Mouse (Mus musculus) liver, postnatal 0 days (tissue): ENCODE measurements around the gene Tmem165. TPM values are rescaled to one million over a fixed set of nuclear protein-coding genes. Genes with fewer than 3 reads are reported as not detected.

Experiments used
- ATAC-seq: fragments of 200-750 bp; cut with Nextera tagmentation; 2 replicates; pipeline ENCODE4 v1.8.0; 2017; ENCODE audit warnings: mild to moderate bottlenecking, moderate library complexity
- DNase-seq: peaks from one replicate; pipeline ENCODE4 v3.0.0-alpha.2; 2016
- H3K27ac ChIP-seq: fragments of 300-500 bp; sonication (generic); 2 replicates; pipeline ENCODE4 v1.5.1; 2014; ENCODE audit warnings: antibody characterized with exemption, moderate library complexity, mild to moderate bottlenecking, low read depth
- H3K27me3 ChIP-seq: fragments of 300-500 bp; sonication (generic); 2 replicates; pipeline ENCODE4 v1.6.1; 2014; ENCODE audit warnings: low read length, control low read depth, mixed read lengths; ENCODE audit not compliant: insufficient read depth
- H3K36me3 ChIP-seq: fragments of 300-500 bp; sonication (generic); replicated peaks from 2 replicates; pipeline ENCODE4 v1.6.1; 2014; ENCODE audit warnings: mild to moderate bottlenecking, control low read depth, low read length, moderate library complexity, mixed read lengths; ENCODE audit not compliant: insufficient read depth
- H3K4me1 ChIP-seq: fragments of 300-500 bp; sonication (generic); 2 replicates; pipeline ENCODE4 v1.6.1; 2014; ENCODE audit warnings: antibody characterized with exemption, mild to moderate bottlenecking, control low read depth; ENCODE audit not compliant: insufficient read depth
- H3K4me2 ChIP-seq: fragments of 300-500 bp; sonication (generic); 2 replicates; pipeline ENCODE4 v1.6.1; 2014; ENCODE audit warnings: low read depth, mild to moderate bottlenecking, low read length, moderate library complexity, mixed read lengths
- H3K4me3 ChIP-seq: fragments of 300-500 bp; sonication (generic); 2 replicates; pipeline ENCODE4 v1.5.1; 2014; ENCODE audit warnings: low read depth, low read length
- H3K9ac ChIP-seq: fragments of 300-500 bp; sonication (generic); replicated peaks from 2 replicates; pipeline ENCODE4 v1.6.1; 2014; ENCODE audit warnings: mild to moderate bottlenecking, moderate library complexity
- H3K9me3 ChIP-seq: fragments of 300-500 bp; sonication (generic); 2 replicates; pipeline ENCODE4 v1.6.1; 2016; ENCODE audit warnings: mild to moderate bottlenecking, control low read depth, low read length, mixed read lengths
- CTCF ChIP-seq: sonication (generic); IDR thresholded peaks from 2 replicates; pipeline ENCODE4 v1.5.1; 2016; ENCODE audit warnings: antibody characterized with exemption, low read depth
- EP300 ChIP-seq: IDR thresholded peaks from 2 replicates; pipeline ENCODE4 v1.6.1; 2016; ENCODE audit warnings: antibody characterized with exemption, low read depth, mild to moderate bottlenecking
- WGBS: fragments of 180-500 bp; shearing (Covaris S2); extraction: QIAGEN DNeasy Blood & Tissue Kit; methylation state at CpG from one replicate; pipeline ENCODE4 v1.1.7; 2014; ENCODE audit not compliant: insufficient replicate concordance; 5-methylcytosine and 5-hydroxymethylcytosine counted together
- polyA plus RNA-seq: library from polyadenylated mRNA; unstranded; fragments of >200 nt; fragmentation: Nextera tagmentation; extraction: Ambion mirVana; gene quantifications from 2 replicates; pipeline ENCODE4 v1.2.1, GENCODE M21; 2015

Tmem165 gene
- polyA plus RNA-seq, 1 experiment from 2014 or later, result 20.9 TPM

DNA sequence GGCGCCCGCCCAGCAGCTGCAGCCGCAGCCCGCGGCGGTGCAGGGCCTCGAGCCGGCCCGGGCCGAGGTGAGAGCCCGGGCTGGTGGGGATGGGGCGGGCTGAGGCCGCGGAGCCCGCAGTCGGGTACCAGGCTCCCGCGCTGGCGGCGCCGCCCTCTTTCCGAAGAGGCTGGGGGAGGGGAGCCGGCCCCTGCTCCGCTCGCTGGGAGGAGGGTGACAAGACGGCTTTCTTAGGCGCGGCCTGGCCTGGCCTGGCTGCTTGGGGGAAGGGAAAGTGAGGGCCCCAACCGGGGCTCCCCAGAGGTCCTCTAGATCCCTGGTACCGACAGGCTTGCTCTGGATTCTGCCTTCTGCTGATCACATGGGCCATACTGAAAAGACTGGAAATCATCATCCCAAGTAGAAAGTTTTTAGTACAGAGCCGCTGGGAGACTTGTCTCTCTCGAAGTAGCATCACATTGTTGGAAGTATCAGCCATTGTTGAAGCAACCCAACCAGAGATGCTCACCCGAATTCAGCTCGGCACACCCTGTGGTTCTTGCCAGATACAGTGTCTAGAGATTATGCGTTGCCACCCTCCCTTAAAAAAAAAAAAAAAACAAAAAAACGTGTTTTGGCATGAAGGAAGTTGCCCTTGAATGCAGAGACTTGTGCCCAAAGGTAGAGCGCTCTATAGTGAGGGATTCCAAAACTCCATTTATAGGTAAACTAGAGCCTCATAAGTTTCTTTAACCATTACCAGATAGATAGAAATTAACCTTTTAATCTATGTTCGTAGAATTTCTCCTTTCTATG lies 803 bp downstream of the Tmem165 start:
- TF ChIP-seq CTCF (no peak), EP300 (no peak)
- peak; percentile 79 for DNase-seq
- Histone ChIP-seq H3K4me2 (peak overlapping the region; percentile 95), H3K9me3 (no peaks in the 10 kb centered on the region), H3K4me3 (peak overlapping the region; percentile 91), H3K4me1 (peaks cover 34% of the 10 kb centered on the region), H3K9ac (peak overlapping the region; percentile 88), H3K36me3 (0 out of 2 replicates have a peak, but pooled peaks cover 3% of the 10 kb centered on the region), H3K27ac (peak overlapping the region; percentile 94), H3K27me3 (no peaks in the 10 kb centered on the region)
- 5% methylated on average over 31 of the region's 38 CpGs for WGBS
- ATAC-seq, result peak; percentile 80

DNA sequence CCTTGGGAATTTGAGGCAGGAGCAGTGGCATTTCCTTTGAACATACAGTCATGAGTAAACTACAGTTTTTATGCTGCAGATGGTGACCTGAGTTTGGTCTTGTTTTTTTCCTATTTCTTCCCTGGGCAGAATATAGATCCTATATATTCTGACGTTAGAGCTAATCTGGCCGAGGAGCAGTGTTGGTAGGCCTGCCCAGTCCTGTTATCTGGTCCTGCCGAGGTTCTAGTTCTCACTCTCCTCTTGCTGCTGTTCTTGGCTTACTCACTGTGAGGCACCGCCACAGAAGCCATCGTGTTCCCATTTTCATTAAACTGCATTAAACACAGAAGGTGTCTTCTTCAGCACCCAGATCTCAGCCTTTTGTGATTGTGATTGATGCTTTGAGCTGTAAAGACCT lies 4.2 kb downstream of the Tmem165 start:
- DNase-seq (no peak), ATAC-seq (no peak)
- Histone ChIP-seq H3K4me1 (peaks cover 37% of the 10 kb centered on the region), H3K9me3 (no peaks in the 10 kb centered on the region), H3K36me3 (peaks cover 3% of the 10 kb centered on the region; the same call in 1 of the 2 replicates), H3K9ac (no peak overlapping the region), H3K27me3 (no peaks in the 10 kb centered on the region), H3K4me2 (no peak overlapping the region), H3K4me3 (no peak overlapping the region), H3K27ac (no peak overlapping the region)
- 52% methylated on average over 5 of the region's 5 CpGs for WGBS
- TF ChIP-seq EP300, result no peak
- no peak for TF ChIP-seq CTCF

DNA sequence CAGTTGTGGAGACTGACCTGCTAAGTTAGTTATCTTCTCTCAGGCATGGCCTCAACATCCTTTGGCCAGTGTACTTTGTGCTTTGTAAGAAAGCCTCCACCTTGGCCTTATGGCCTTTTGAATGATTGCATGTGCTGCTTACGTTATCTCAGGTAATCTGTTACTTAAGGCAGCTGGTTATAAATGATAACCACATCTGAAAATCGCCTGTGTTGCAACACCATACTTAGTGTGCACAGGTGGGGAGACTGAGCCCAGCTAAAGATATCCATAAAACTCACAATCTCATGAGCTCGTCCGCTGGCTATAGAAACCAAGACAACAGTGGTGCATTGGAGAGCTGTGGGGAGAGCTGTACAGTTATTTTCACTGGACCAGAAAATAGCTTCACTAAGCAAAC lies 6.9 kb downstream of the Tmem165 start:
- no peak for ATAC-seq
- H3K9ac ChIP-seq, result no peak overlapping the region
- no peaks in the 10 kb centered on the region for H3K27me3 ChIP-seq
- TF ChIP-seq CTCF (no peak), EP300 (no peak)
- DNase-seq, result no peak
- H3K9me3 ChIP-seq, result no peaks in the 10 kb centered on the region
- no peak overlapping the region for H3K27ac ChIP-seq
- H3K4me3 ChIP-seq, result no peak overlapping the region
- H3K4me2 ChIP-seq, result no peak overlapping the region
- WGBS, result 72% methylated on average over 4 of the region's 4 CpGs
- peaks cover 23% of the 10 kb centered on the region for H3K4me1 ChIP-seq
- H3K36me3 ChIP-seq, result peaks cover 9% of the 10 kb centered on the region

DNA sequence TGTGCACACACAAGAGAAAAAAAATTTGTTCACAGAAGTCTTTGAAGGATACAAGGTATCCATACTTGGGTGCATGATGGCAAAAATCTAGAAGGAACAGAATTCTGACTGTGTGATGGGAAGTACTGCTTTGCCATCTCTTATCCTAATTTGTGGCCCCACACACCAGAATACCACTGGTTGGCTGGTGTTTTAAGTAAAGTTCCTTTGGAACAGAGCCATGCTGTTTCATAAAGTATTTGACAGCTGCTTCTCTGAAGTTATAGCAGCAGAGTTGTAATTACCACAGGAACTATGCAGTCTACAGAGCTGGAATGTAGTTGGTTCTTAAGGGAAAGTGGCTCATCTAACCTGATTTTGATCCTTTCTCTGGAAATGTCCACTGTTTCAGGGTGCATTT lies 9.4 kb downstream of the Tmem165 start:
- TF ChIP-seq CTCF, result no peak
- TF ChIP-seq EP300, result no peak
- Histone ChIP-seq H3K4me1 (peaks cover 12% of the 10 kb centered on the region; the same call in 1 of the 2 replicates), H3K9me3 (no peaks in the 10 kb centered on the region), H3K4me2 (no peak overlapping the region), H3K27ac (no peak overlapping the region), H3K27me3 (no peaks in the 10 kb centered on the region), H3K4me3 (no peak overlapping the region), H3K9ac (no peak overlapping the region), H3K36me3 (peaks cover 8% of the 10 kb centered on the region)
- ATAC-seq (no peak), DNase-seq (no peak)

DNA sequence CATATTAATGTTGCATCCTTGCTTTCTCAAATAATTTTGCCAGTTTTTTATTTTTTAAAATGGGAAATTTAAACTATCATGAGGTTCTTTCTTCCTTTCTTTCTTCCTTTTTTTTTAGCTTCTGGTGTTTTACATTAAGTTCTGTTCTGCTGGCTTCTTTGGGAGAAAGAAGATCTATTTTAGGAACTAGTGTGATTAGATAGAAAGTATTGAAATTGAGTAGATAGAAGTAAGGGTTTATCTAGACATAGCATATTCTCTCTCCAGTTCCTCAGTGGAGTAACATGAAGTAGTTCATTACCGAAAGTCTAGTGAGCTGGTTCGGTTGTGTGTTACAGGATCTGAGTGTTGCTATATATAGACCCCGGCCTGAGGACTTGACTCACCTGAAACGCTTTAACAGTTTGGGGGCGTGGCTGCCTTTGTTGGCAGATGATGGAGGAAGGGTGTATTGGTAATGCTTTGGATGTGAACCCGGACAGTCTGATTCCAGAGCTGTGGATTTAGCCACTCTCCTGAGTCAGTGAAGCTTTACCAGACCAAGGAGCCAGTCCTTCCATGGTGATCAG lies 10.8 kb downstream of the Tmem165 start:
- H3K4me3 ChIP-seq, result no peak overlapping the region
- H3K9ac ChIP-seq, result no peak overlapping the region
- no peaks in the 10 kb centered on the region for H3K27me3 ChIP-seq
- 0 out of 2 replicates have a peak, but pooled peaks cover 6% of the 10 kb centered on the region for H3K4me1 ChIP-seq
- no peak overlapping the region for H3K27ac ChIP-seq
- TF ChIP-seq EP300 (no peak), CTCF (no peak)
- H3K9me3 ChIP-seq, result no peaks in the 10 kb centered on the region
- H3K4me2 ChIP-seq, result no peak overlapping the region
- ATAC-seq (no peak), DNase-seq (no peak)
- 61% methylated on average over 6 of the region's 6 CpGs for WGBS
- H3K36me3 ChIP-seq, result peaks cover 11% of the 10 kb centered on the region

DNA sequence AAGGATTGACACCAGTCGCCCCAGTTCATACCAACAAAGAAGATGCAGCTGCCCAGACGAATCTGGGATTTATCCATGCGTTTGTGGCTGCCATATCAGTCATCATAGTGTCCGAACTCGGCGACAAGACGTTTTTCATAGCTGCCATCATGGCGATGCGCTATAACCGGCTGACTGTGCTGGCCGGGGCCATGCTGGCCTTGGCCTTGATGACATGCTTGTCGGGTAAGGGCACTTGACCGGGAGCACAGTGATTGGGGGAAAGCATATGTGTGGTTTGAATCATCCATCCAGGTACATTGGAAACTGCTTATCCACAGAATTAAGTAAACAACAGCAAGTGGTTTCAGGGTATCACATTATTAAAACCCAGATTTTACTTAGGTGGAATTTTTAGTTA lies 15.7 kb downstream of the Tmem165 start:
- no peaks in the 10 kb centered on the region for H3K27me3 ChIP-seq
- no peak overlapping the region for H3K4me2 ChIP-seq
- H3K4me3 ChIP-seq, result no peak overlapping the region
- H3K9ac ChIP-seq, result no peak overlapping the region
- no peak overlapping the region for H3K27ac ChIP-seq
- no peaks in the 10 kb centered on the region for H3K9me3 ChIP-seq
- no peaks in the 10 kb centered on the region for H3K4me1 ChIP-seq
- 92% methylated on average over 13 of the region's 13 CpGs for WGBS
- H3K36me3 ChIP-seq, result peaks cover 43% of the 10 kb centered on the region
- ATAC-seq, result no peak
- DNase-seq, result no peak
- TF ChIP-seq CTCF, result no peak
- no peak for TF ChIP-seq EP300
